Mouse (Mus musculus) left cerebral cortex, postnatal 25 days (tissue): Measurements from ENCODE around the gene 2310007B03Rik. TPM values are rescaled to one million over a fixed set of nuclear protein-coding genes. Genes with fewer than 3 reads are reported as not detected.
A peak's percentile ranks its signal among the peaks of the same experiment; 100 is the strongest.
"Not testable (repeated sequence)": the region's sequence is repeated elsewhere in the genome, so short reads cannot be mapped to it uniquely, and the experiment has no call there.

ENCODE experiments used
- DNase-seq, 2 experiments: peaks; one replicate each; pipeline ENCODE4 v3.0.0; 2022; ENCODE audit warnings: low spot score in 2 of 2, mixed read lengths in 1 of 2
- intact Hi-C: fragments of 180-260 bp; cut with DNase I; formaldehyde crosslinking; loops from one replicate; pipeline ENCODE4 v1.15.1; 2025
- total RNA-seq, 2 experiments: library from RNA; stranded (reverse); gene quantifications; 2 replicates each; pipeline ENCODE4 v1.2.3; 2021

The 2310007B03Rik gene
- not detected for total RNA-seq

- no peak for DNase-seq
- intact Hi-C loops: no loop called here
These were observed at the start of gene 2310007B03Rik for GRCm38 (mm10) chr1:93160501-93161133. Gene 2310007B03Rik, minus strand, starts transcription at chr1:93160948.

- intact Hi-C loops: no loop called here
- peak; percentile 23 to 48 for DNase-seq
These were observed 49.5 kb upstream of the 2310007B03Rik start for GRCm38 (mm10) chr1:93210213-93210641.

DNA sequence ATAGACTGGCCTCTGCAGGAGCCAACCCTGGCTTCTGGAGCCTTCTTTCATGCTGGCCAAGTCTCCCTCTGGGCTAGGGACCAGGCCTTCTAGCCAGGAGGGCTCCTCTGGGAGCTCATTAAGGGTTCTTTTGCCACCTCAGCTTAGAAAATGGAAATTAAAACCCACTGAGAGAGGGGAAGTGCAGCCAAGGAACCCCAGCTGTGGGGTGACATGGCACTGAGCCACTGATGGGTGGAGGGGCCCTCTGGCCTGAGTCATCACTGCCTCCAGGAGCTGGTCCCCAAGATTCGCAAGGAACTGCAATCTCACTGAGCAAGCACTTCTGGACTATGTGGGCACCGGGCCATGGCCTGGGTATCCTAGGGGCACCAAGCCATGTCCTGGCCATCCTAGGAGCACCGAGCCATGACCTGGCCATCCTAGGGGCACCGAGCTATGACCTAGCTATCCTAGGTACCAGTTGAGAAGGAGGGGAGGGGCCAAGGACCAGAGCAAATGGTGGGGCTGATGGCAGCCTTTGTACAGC lies 46.9 kb upstream of the 2310007B03Rik start:
- intact Hi-C loops: no loop called here
- peak in 1 of 2 experiments; percentile 47 for DNase-seq

GRCm38 (mm10) chr1:93206277-93206970 lies 45.7 kb upstream of the 2310007B03Rik start:
- intact Hi-C loops: no loop called here
- no peak for DNase-seq

- no peak for DNase-seq
- intact Hi-C loops: no loop called here
These were observed 37.2 kb upstream of the 2310007B03Rik start for GRCm38 (mm10) chr1:93197916-93198315.

DNA sequence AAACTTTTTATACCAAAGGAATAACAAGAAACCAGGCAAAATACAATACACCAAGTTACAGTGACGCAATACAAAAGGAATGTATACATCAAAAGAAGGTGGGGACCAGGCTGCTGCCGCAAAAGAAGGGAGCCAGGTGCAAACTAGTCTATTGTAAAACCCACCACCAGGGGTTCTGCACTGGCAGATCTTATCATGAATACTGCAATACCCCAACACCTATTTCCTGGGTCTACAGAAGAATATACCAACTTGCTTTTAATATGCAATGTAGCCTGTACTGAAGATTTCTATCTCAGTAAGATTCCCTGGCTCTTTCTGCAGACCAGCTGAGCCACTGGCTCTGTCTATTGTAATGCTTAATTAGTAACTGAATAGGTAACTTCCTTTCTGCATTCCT lies 36.7 kb upstream of the 2310007B03Rik start:
- DNase-seq, intact Hi-C loops: not testable (repeated sequence)

DNA sequence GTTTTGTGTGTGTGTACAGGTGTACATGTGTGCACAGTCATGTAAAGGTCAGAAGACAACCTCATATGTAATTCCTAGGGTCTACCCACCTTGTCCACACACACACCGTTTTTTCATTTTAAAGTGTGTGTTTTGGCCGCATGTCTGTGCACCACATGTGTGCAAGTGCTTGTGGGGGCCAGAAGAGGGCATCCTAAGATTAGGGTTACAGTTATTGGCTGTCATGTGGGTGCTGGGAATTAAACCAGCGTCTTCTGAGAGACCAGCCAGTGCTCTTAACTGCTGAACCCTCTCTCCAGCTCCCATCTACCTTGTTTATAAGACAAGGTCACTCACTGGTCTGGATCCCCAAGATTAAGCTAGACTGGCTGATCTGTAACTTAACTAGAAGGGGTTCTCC lies 34.2 kb upstream of the 2310007B03Rik start:
- intact Hi-C loops: no loop called here
- no peak for DNase-seq

DNA sequence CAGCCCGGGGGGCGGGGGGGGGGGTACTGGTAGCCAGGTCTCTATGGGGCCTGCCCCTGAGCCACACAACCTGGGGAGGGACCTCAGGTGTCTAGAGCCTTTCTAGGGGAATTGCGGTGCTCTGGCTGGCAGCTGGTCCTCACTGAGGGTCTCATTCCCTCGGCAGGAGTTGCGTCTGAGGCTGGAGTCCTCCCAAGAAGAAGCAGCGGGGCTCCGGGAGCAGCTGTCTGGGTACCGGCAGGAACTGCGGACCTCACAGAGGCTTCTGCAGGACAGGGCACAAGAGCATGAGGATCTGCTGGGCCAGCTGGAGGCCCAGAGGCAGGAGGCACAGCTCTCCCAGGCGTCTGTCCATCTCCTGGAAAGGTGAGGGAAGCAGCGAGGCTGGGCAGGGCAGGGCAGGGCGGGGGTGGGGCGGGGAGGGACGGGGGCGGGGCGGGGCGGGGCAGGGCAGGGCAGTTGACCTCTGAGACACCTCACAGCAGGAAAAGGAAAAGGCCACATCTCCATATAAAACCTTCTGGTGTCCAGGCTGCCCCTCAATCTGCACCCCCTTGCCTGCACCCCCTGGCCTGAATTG lies 30.1 kb upstream of the 2310007B03Rik start:
- DNase-seq: no peak
- intact Hi-C loops: no loop called here

GRCm38 (mm10) chr1:93184071-93184828 lies 23.5 kb upstream of the 2310007B03Rik start:
- intact Hi-C loops: no loop called here
- peak in 1 of 2 experiments; percentile 45 for DNase-seq

- intact Hi-C loops: no loop called here
- DNase-seq: no peak
These were observed 21.5 kb upstream of the 2310007B03Rik start for GRCm38 (mm10) chr1:93182281-93182680.

DNA sequence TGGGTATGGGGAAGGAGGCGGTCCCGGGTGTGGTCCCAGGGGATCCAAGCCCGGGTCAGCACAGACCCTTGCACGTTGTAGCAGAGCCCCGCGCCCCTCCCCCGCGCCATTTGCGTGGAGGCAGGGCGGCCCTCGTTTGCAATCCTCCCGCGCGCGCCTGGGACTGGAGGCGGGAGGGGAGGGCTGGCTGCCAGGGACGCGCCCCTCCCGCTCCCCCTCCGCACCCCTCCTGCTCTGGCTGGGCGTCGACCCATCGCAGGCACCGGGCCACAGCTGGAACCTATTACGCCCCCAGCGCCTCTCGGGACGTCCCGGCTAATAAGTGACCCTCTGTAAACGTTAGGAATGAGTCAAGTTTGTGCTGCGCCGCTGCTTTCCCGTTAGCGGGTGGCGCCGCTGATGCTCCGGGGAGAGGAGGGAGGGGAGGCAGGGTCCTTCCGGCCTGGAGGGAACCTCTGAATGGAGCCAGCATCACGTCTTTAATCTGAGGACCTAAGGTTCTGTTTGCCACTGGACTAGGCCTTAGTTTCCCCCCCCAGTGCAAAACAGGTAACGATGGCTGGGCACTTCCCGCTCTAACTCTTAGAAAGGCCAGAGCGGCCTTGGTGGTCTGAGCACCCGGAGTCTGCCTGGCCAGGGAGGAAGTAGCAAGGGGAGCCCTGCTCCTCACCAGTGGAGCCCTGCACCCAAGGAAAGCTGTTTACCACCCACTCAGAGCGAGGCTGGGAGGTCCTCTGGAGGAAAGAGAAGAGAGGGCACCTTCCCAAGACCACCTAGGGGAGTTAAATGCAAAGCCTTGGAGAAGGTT lies 16.0 kb upstream of the 2310007B03Rik start:
- intact Hi-C loops: no loop called here
- peak; percentile 30 to 37 for DNase-seq

GRCm38 (mm10) chr1:93175849-93176248 lies 15.1 kb upstream of the 2310007B03Rik start:
- no peak for DNase-seq
- intact Hi-C loops: loop anchor here (2.0 kb wide), 1 partner anchor 59 kb away; the partner anchor contains the start of gene Sned1

DNA sequence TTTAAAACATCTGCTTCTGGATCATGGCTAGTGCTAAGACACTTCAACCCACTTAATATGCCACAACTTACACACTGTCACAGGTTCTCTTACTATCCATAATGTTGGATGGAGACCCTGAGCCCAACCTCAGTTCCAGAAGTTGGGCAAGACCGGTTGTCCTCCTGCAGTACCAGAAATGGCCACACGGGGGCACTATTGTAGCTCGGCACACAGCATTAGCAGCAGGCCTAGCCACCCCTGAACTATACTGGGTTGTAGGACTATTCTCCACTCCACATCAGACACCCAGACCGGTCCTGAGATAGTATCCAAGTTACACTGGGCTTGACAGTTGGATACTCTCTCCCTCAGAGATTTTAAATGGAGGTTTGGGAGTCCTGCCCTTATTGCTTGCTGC lies 13.7 kb upstream of the 2310007B03Rik start:
- intact Hi-C loops: loop anchor here (2.0 to 5.0 kb wide), 3 partner anchors 60 to 333 kb away; partner anchors contain the start of genes Mterf4 and Sned1
- peak; percentile 77 to 80 for DNase-seq

GRCm38 (mm10) chr1:93173665-93174064 lies 12.9 kb upstream of the 2310007B03Rik start:
- intact Hi-C loops: loop anchor here (2.0 to 5.0 kb wide), 3 partner anchors 61 to 334 kb away; partner anchors contain the start of genes Mterf4 and Sned1
- DNase-seq: peak in 1 of 2 experiments; percentile 39

DNA sequence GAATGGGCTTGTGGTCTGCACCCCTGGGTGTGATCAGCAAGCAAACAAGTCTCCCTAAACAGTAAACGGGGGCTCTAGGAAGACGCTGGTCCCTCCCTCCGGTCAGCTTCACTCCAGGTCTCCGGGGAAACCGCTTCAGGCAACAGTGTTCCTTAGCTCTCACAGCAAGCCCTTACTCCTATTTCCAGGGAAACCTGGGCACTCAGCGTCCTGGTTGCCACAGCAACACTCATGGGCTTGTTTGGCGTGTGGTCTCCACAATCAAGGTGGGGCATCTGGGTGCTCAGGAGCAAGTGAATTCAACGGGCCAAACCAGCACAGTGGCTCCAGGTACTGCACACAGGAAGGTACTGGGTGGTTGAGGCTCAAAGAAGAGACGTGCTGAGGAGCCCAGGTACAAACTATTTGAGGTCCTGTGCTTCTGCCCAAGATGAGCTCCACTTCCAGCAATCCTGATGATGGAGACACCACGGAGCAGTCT lies 7.6 kb upstream of the 2310007B03Rik start, which contains the start of gene Crocc2:
TSS of gene Crocc2 (plus strand) at position 431 of the 481 bp plus-strand sequence.
- no peak for DNase-seq
- intact Hi-C loops: no loop called here

DNA sequence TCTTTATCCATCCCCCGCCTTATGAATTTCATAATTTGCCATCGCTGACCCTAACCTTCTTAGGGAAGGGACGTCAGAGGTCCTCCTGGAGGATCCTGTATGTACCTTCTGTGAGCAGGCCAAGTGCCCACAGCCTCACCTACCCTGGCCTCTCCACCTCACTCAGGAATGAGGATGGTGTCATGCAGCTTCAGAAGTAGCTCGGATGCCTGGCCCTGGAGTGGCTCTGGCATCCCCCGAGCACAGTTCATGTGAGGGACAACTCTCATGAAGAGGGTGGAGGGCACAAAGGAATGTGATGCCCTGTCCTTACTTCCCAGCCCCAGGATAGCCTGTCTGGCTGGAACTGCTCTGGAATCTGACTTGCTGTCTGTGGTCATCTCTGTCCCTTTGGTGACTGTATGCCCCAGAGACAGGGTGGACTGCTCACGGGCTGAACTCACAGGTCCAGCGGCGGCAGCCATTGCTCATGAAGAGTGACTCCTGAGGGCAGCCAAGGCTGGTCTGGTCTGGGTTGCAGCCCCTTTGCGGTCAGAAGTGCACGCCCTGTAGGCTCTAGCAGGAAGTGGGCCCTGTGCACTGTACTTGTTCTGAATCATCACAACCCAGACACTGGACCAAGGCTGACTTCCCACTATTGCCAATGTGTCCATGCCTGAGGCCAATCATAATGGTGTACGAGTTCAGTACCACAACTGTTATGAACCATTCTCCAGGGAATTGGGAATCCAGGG lies 5.8 kb upstream of the 2310007B03Rik start:
- intact Hi-C loops: no loop called here
- DNase-seq: no peak

DNA sequence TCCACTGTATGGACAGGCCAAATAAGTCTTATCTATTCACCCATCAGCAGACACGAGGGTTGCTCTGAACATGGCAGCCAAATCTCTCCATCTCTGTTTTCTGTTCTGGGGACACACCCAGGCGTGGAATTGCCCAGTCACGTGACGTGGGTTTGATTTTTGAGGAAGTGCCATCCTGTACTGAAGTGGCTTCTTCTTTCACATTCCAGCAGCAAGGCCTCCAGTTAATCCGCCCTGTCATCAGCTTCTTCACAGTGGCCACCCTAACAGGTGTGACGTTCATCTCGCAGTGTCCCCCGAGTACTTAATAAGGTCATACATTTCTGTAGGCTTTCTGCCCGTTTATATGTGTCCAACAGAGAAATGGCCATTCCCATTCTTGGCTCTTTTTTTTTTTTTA lies 4.7 kb upstream of the 2310007B03Rik start:
- DNase-seq: no peak
- intact Hi-C loops: no loop called here

- DNase-seq: no peak
These were observed 1.8 kb upstream of the 2310007B03Rik start for GRCm38 (mm10) chr1:93162588-93162987.

More at GRCm38 (mm10) chr1:93162588-93162987, 1.8 kb upstream of the 2310007B03Rik start:
- intact Hi-C loops: no loop called here
